ENCODE assay signal across 8 mouse cellular contexts in genomic region chr4:149066672-149067551, GRCm38 (mm10). TPM values are rescaled to one million over a fixed set of nuclear protein-coding genes. Genes with fewer than 3 reads are reported as not detected.
DNase-seq lines count a peak whose midpoint lies in the region; ATAC-seq lines count a peak whose summit lies in the region.

No protein-coding gene starts in this region.

- H3K4me1 ChIP-seq in kidney, embryonic 14.5 days (ENCODE audit: control insufficient read depth, insufficient read depth, low read length) = peaks cover 30% of the 10 kb centered on the region
- peaks cover 17% of the 10 kb centered on the region; the same call in 1 of the 2 replicates for H3K4me1 ChIP-seq in hindbrain, embryonic 15.5 days (replicated peaks)

- H3K4me3 ChIP-seq in kidney, embryonic 14.5 days (ENCODE audit: low read length) = no peak overlapping the region
- no peak overlapping the region for H3K4me3 ChIP-seq in hindbrain, embryonic 15.5 days

- H3K36me3 ChIP-seq in kidney, embryonic 14.5 days (ENCODE audit: control insufficient read depth, insufficient read depth, low read length) = peaks cover 3% of the 10 kb centered on the region; the same call in 1 of the 2 replicates
- H3K36me3 ChIP-seq in hindbrain, embryonic 15.5 days = no peaks in the 10 kb centered on the region

- H3K9me3 ChIP-seq in kidney, embryonic 14.5 days (ENCODE audit: control insufficient read depth, low read length) = no peaks in the 10 kb centered on the region
- H3K9me3 ChIP-seq in hindbrain, embryonic 15.5 days = no peaks in the 10 kb centered on the region

- no peak overlapping the region for H3K27ac ChIP-seq in kidney, embryonic 14.5 days (ENCODE audit: low read depth, low read length)
- H3K27ac ChIP-seq in hindbrain, embryonic 15.5 days (replicated peaks) = no peak overlapping the region

- no peak for ATAC-seq in kidney, embryonic 14.5 days (ENCODE audit: low FRiP score, low TSS enrichment)
- ATAC-seq in hindbrain, embryonic 15.5 days (ENCODE audit: low FRiP score, low read depth) = peak; percentile 68
- ATAC-seq in inflammation-experienced regulatory T-cells, adult 6 months = no peak

- 0 out of 2 replicates have a peak, but pooled peaks cover 2% of the 10 kb centered on the region for H3K27me3 ChIP-seq in kidney, embryonic 14.5 days (ENCODE audit: control insufficient read depth, insufficient read depth, low read length)
- H3K27me3 ChIP-seq in hindbrain, embryonic 15.5 days = peaks cover 5% of the 10 kb centered on the region; the same call in 1 of the 2 replicates

- no peak overlapping the region for H3K9ac ChIP-seq in kidney, embryonic 14.5 days (ENCODE audit: low read depth, low read length)
- no peak overlapping the region for H3K9ac ChIP-seq in hindbrain, embryonic 15.5 days

- H3K4me2 ChIP-seq in kidney, embryonic 14.5 days (replicated peaks; ENCODE audit: low read depth, low read length) = no peak overlapping the region
- H3K4me2 ChIP-seq in hindbrain, embryonic 15.5 days = no peak overlapping the region

- 81% methylated on average over 22 of the region's 22 CpGs for WGBS in kidney, embryonic 14.5 days
- 78% methylated on average over 22 of the region's 22 CpGs for WGBS in hindbrain, embryonic 15.5 days

- DNase-seq in kidney, postnatal 25 days = peak; percentile 40 to 57
- DNase-seq in ZHBTc4 (ENCODE audit: low read depth, low spot score) = peak; percentile 59
- peak; percentile 34 for DNase-seq in skeletal muscle tissue, adult 2 months (ENCODE audit: low read depth, low spot score)
- DNase-seq in layer of hippocampus, adult 11-12 months (ENCODE audit: low spot score) = no peak
- DNase-seq in ovary, adult 18-20 months (ENCODE audit: low spot score) = no peak

RNA-seq across cellular contexts. Expression of gene Pex14, which starts 32.8 kb away (rescaled TPM):
- polyA plus RNA-seq in kidney, embryonic 14.5 days (2014; fragmentation: Nextera tagmentation; extraction: Ambion mirVana) = 36.9 and 42.4 TPM in 2 replicates
- polyA plus RNA-seq in hindbrain, embryonic 15.5 days (2015; fragmentation: Nextera tagmentation; extraction: Ambion mirVana) = 54.4 and 61.9 TPM in 2 replicates
- polyA plus RNA-seq in inflammation-experienced regulatory T-cells, adult 6 months (2017; shearing (Covaris generic)) = 10 to 100 TPM; 13.0 to 18.4 (median 14.2) TPM

RNA-seq across cellular contexts. Expression of gene Dffa, which starts 37.0 kb away (rescaled TPM):
- polyA plus RNA-seq in kidney, embryonic 14.5 days (2014; fragmentation: Nextera tagmentation; extraction: Ambion mirVana) = 21.0 and 29.3 TPM in 2 replicates
- polyA plus RNA-seq in hindbrain, embryonic 15.5 days (2015; fragmentation: Nextera tagmentation; extraction: Ambion mirVana) = 23.7 and 25.5 TPM in 2 replicates
- 10 to 100 TPM; 24.4 to 29.2 (median 26.3) TPM for polyA plus RNA-seq in inflammation-experienced regulatory T-cells, adult 6 months (2017; shearing (Covaris generic))

RNA-seq across cellular contexts. Expression of gene Cort, which starts 59.7 kb away (rescaled TPM):
- polyA plus RNA-seq in kidney, embryonic 14.5 days (2014; fragmentation: Nextera tagmentation; extraction: Ambion mirVana) = 0.41 TPM in 1 of 2 replicates, not detected in the other
- 0.23 and 0.59 TPM in 2 replicates for polyA plus RNA-seq in hindbrain, embryonic 15.5 days (2015; fragmentation: Nextera tagmentation; extraction: Ambion mirVana)
- under 1 TPM in 1 of 3 experiments, not detected in 2; 0.73 TPM for polyA plus RNA-seq in inflammation-experienced regulatory T-cells, adult 6 months (2017; shearing (Covaris generic))

Comparison
In these comparisons a context has a peak if more than half of its experiments do, and no peak if none do; other contexts are left out.
1. DNase-seq: peak in kidney, postnatal 25 days (2 of 2), ZHBTc4 (single experiment) and skeletal muscle tissue, adult 2 months (single experiment); none in layer of hippocampus, adult 11-12 months (single experiment) and ovary, adult 18-20 months (single experiment).